Mouse (Mus musculus): ENCODE results near the gene Syngr3. TPM values are rescaled to one million over a fixed set of nuclear protein-coding genes. Genes with fewer than 3 reads are reported as not detected.

Syngr3 gene
- total RNA-seq, 1 experiment, result 4.1 TPM

- Histone ChIP-seq H3K9me3 (ENCODE audit: control insufficient read depth, insufficient read depth, low read depth, low read length) (no peaks in the 10 kb centered on the region), H3K9ac (ENCODE audit: insufficient read depth, low read depth, low read length, poor library complexity, severe bottlenecking) (no peak overlapping the region), H3K4me3 (ENCODE audit: insufficient read depth in 1 of 2, low read depth in 1 of 2, low read length in 2 of 2, poor library complexity in 1 of 2, severe bottlenecking in 1 of 2) (no peak overlapping the region), H3K36me3 (ENCODE audit: control insufficient read depth, insufficient read depth, low read length, poor library complexity, severe bottlenecking) (peaks cover 4% of the 10 kb centered on the region; the same call in 1 of the 2 replicates), H3K27ac (ENCODE audit: insufficient read depth, low read depth, low read length, poor library complexity, severe bottlenecking) (no peak overlapping the region), H3K4me1 (ENCODE audit: control insufficient read depth in 2 of 2, insufficient read depth in 2 of 2, low read length in 2 of 2, poor library complexity in 1 of 2) (peaks cover 10 to 31% of the 10 kb centered on the region in 2 experiments; a peak in 3 of 4 replicates)
- in situ Hi-C loops (cut with MboI; ENCODE audit: low sequenced_read_pairs in 2 of 2, unreplicated experiment in 2 of 2), result no loop called here
- no peak for DNase-seq (ENCODE audit: low read depth, low spot score)
- TF ChIP-seq ZNF384 (IDR thresholded peaks at IDR 0.05; ENCODE audit: low read depth, low read length) (no peak), ZC3H11A (IDR thresholded peaks at IDR 0.05; ENCODE audit: borderline replicate concordance, low read depth, low read length) (no peak), HCFC1 (IDR thresholded peaks at IDR 0.05; ENCODE audit: borderline replicate concordance, insufficient read depth, low read length) (no peak), CHD2 (IDR thresholded peaks at IDR 0.05; ENCODE audit: low read depth, low read length) (no peak), MAFK (IDR thresholded peaks at IDR 0.05; ENCODE audit: insufficient read depth, low read depth, low read length) (no peak)
Observed at GRCm38 (mm10) chr17:24646381-24646780, 43.4 kb downstream of the Syngr3 start.

- peaks cover 10 to 31% of the 10 kb centered on the region in 2 experiments; a peak in 3 of 4 replicates for H3K4me1 ChIP-seq (ENCODE audit: control insufficient read depth in 2 of 2, insufficient read depth in 2 of 2, low read length in 2 of 2, poor library complexity in 1 of 2)
- H3K27ac ChIP-seq (ENCODE audit: insufficient read depth, low read depth, low read length, poor library complexity, severe bottlenecking), result no peak overlapping the region
- DNase-seq (ENCODE audit: low read depth, low spot score), result no peak
- TF ChIP-seq HCFC1 (IDR thresholded peaks at IDR 0.05; ENCODE audit: borderline replicate concordance, insufficient read depth, low read length) (no peak), CHD2 (IDR thresholded peaks at IDR 0.05; ENCODE audit: low read depth, low read length) (no peak), MAFK (IDR thresholded peaks at IDR 0.05; ENCODE audit: insufficient read depth, low read depth, low read length) (no peak), ZNF384 (IDR thresholded peaks at IDR 0.05; ENCODE audit: low read depth, low read length) (no peak), ZC3H11A (IDR thresholded peaks at IDR 0.05; ENCODE audit: borderline replicate concordance, low read depth, low read length) (no peak)
- no peak overlapping the region for H3K4me3 ChIP-seq (ENCODE audit: insufficient read depth in 1 of 2, low read depth in 1 of 2, low read length in 2 of 2, poor library complexity in 1 of 2, severe bottlenecking in 1 of 2)
- peaks cover 4% of the 10 kb centered on the region; the same call in 1 of the 2 replicates for H3K36me3 ChIP-seq (ENCODE audit: control insufficient read depth, insufficient read depth, low read length, poor library complexity, severe bottlenecking)
- H3K9me3 ChIP-seq (ENCODE audit: control insufficient read depth, insufficient read depth, low read depth, low read length), result no peaks in the 10 kb centered on the region
- H3K9ac ChIP-seq (ENCODE audit: insufficient read depth, low read depth, low read length, poor library complexity, severe bottlenecking), result no peak overlapping the region
- in situ Hi-C loops (cut with MboI; ENCODE audit: low sequenced_read_pairs in 2 of 2, unreplicated experiment in 2 of 2), result no loop called here
Observed at GRCm38 (mm10) chr17:24645916-24646315, 43.8 kb downstream of the Syngr3 start.

GRCm38 (mm10) chr17:24644875-24645721 is 44.7 kb downstream of the Syngr3 start:
- in situ Hi-C loops (cut with MboI; ENCODE audit: low sequenced_read_pairs in 2 of 2, unreplicated experiment in 2 of 2), result no loop called here
- TF ChIP-seq MAFK (IDR thresholded peaks at IDR 0.05; ENCODE audit: insufficient read depth, low read depth, low read length) (no peak), CHD2 (IDR thresholded peaks at IDR 0.05; ENCODE audit: low read depth, low read length) (no peak), HCFC1 (IDR thresholded peaks at IDR 0.05; ENCODE audit: borderline replicate concordance, insufficient read depth, low read length) (no peak), ZNF384 (IDR thresholded peaks at IDR 0.05; ENCODE audit: low read depth, low read length) (no peak), ZC3H11A (IDR thresholded peaks at IDR 0.05; ENCODE audit: borderline replicate concordance, low read depth, low read length) (no peak)
- Histone ChIP-seq H3K4me3 (ENCODE audit: insufficient read depth in 1 of 2, low read depth in 1 of 2, low read length in 2 of 2, poor library complexity in 1 of 2, severe bottlenecking in 1 of 2) (no peak overlapping the region), H3K4me1 (ENCODE audit: control insufficient read depth in 2 of 2, insufficient read depth in 2 of 2, low read length in 2 of 2, poor library complexity in 1 of 2) (peaks cover 7 to 31% of the 10 kb centered on the region in 2 experiments; a peak in 3 of 4 replicates), H3K27ac (ENCODE audit: insufficient read depth, low read depth, low read length, poor library complexity, severe bottlenecking) (no peak overlapping the region), H3K9me3 (ENCODE audit: control insufficient read depth, insufficient read depth, low read depth, low read length) (no peaks in the 10 kb centered on the region), H3K36me3 (ENCODE audit: control insufficient read depth, insufficient read depth, low read length, poor library complexity, severe bottlenecking) (peaks cover 4% of the 10 kb centered on the region; the same call in 1 of the 2 replicates), H3K9ac (ENCODE audit: insufficient read depth, low read depth, low read length, poor library complexity, severe bottlenecking) (no peak overlapping the region)
- no peak for DNase-seq (ENCODE audit: low read depth, low spot score)

- Histone ChIP-seq H3K27ac (ENCODE audit: insufficient read depth, low read depth, low read length, poor library complexity, severe bottlenecking) (no peak overlapping the region), H3K4me1 (ENCODE audit: control insufficient read depth in 2 of 2, insufficient read depth in 2 of 2, low read length in 2 of 2, poor library complexity in 1 of 2) (peaks cover 5 to 30% of the 10 kb centered on the region in 2 experiments; a peak in 3 of 4 replicates), H3K9me3 (ENCODE audit: control insufficient read depth, insufficient read depth, low read depth, low read length) (no peaks in the 10 kb centered on the region), H3K9ac (ENCODE audit: insufficient read depth, low read depth, low read length, poor library complexity, severe bottlenecking) (no peak overlapping the region), H3K4me3 (ENCODE audit: insufficient read depth in 1 of 2, low read depth in 1 of 2, low read length in 2 of 2, poor library complexity in 1 of 2, severe bottlenecking in 1 of 2) (no peak overlapping the region), H3K36me3 (ENCODE audit: control insufficient read depth, insufficient read depth, low read length, poor library complexity, severe bottlenecking) (peaks cover 4% of the 10 kb centered on the region; the same call in 1 of the 2 replicates)
- TF ChIP-seq CHD2 (IDR thresholded peaks at IDR 0.05; ENCODE audit: low read depth, low read length), result no peak
- DNase-seq (ENCODE audit: low read depth, low spot score), result no peak
- in situ Hi-C loops (cut with MboI; ENCODE audit: low sequenced_read_pairs in 2 of 2, unreplicated experiment in 2 of 2), result no loop called here
Observed at GRCm38 (mm10) chr17:24644030-24644715, 45.6 kb downstream of the Syngr3 start.
